Comparison of ENCODE assay signal across 10 mouse cellular contexts in genomic region chr5:30516376-30516775, GRCm38 (mm10). TPM values are rescaled to one million over a fixed set of nuclear protein-coding genes. Genes with fewer than 3 reads are reported as not detected.
DNase-seq lines count a peak whose midpoint lies in the region; ATAC-seq and TF ChIP-seq lines count a peak whose summit lies in the region.
"Had no signal": no experiment of that assay in that cellular context is flagged by ENCODE, and none has a peak within 500 bp of the region (broad histone marks: within the 10 kb centered on the region; RNA-seq: fewer than 3 reads in every experiment).

No protein-coding gene starts in this region.

- intact Hi-C loops in heart, adult 2 months (cut with DNase I): loop anchor here (1.0 to 5.0 kb wide), 3 partner anchors 71 to 167 kb away; partner anchors contain the start of gene Kcnk3
- intact Hi-C loops in gastrocnemius, postnatal 36 days (cut with DNase I): no loop called here

- no peak overlapping the region for H3K9ac ChIP-seq in heart, adult 2 months (ENCODE audit: low read depth, low read length)
- H3K9ac ChIP-seq in heart, embryonic 11.5 days (ENCODE audit: low read depth, low read length): no peak overlapping the region
- H3K9ac ChIP-seq: embryonic facial prominence, embryonic 13.5 days had no signal

- 42% methylated on average over 7 of the region's 7 CpGs for WGBS in heart, adult 2 months
- 58% methylated on average over 7 of the region's 7 CpGs for WGBS in heart, embryonic 11.5 days (ENCODE audit: insufficient replicate concordance)

- 0 out of 2 replicates have a peak, but pooled peaks have one; percentile 26 for TF ChIP-seq EP300 in heart, adult 2 months (IDR thresholded peaks at IDR 0.05; ENCODE audit: insufficient read depth, low read depth, low read length)

- H3K79me2 ChIP-seq in heart, adult 2 months (replicated peaks; ENCODE audit: control insufficient read depth, insufficient read depth, low read length): no peaks in the 10 kb centered on the region

- H3K4me1 ChIP-seq in heart, adult 2 months (ENCODE audit: control insufficient read depth, insufficient read depth, low read length): no peaks in the 10 kb centered on the region
- peaks cover 6% of the 10 kb centered on the region; the same call in 1 of the 2 replicates for H3K4me1 ChIP-seq in heart, embryonic 11.5 days (ENCODE audit: control insufficient read depth, insufficient read depth, low read length)
- H3K4me1 ChIP-seq in E14TG2a.4 (replicated peaks; ENCODE audit: low read depth, low read length): peaks cover 8% of the 10 kb centered on the region; the same call in 1 of the 2 replicates

- no peaks in the 10 kb centered on the region for H3K27me3 ChIP-seq in heart, adult 2 months (ENCODE audit: control insufficient read depth, insufficient read depth, low read length)
- no peaks in the 10 kb centered on the region for H3K27me3 ChIP-seq in heart, embryonic 11.5 days (ENCODE audit: control insufficient read depth, insufficient read depth, low read length)
- H3K27me3 ChIP-seq in E14TG2a.4 (ENCODE audit: insufficient read depth, low read length): peaks cover 4% of the 10 kb centered on the region; the same call in 1 of the 2 replicates
- H3K27me3 ChIP-seq: embryonic facial prominence, embryonic 13.5 days had no signal

- TF ChIP-seq POLR2A in heart, adult 2 months (IDR thresholded peaks at IDR 0.05; ENCODE audit: insufficient read depth, low read depth, low read length): no peak

- no peak overlapping the region for H3K4me2 ChIP-seq in heart, embryonic 11.5 days
- H3K4me2 ChIP-seq: embryonic facial prominence, embryonic 13.5 days had no signal

- H3K27ac ChIP-seq in heart, adult 2 months: no peak overlapping the region
- H3K27ac ChIP-seq in heart, embryonic 11.5 days (ENCODE audit: low read depth, low read length): no peak overlapping the region
- H3K27ac ChIP-seq: embryonic facial prominence, embryonic 13.5 days had no signal

- no peaks in the 10 kb centered on the region for H3K36me3 ChIP-seq in heart, adult 2 months (ENCODE audit: control insufficient read depth, insufficient read depth, low read length)
- no peaks in the 10 kb centered on the region for H3K36me3 ChIP-seq in heart, embryonic 11.5 days (ENCODE audit: control insufficient read depth, insufficient read depth, low read length)
- H3K36me3 ChIP-seq in E14TG2a.4 (ENCODE audit: insufficient read depth, low read length): no peaks in the 10 kb centered on the region
- H3K36me3 ChIP-seq: embryonic facial prominence, embryonic 13.5 days had no signal

- peak; percentile 92 for TF ChIP-seq CTCF in heart, adult 2 months (IDR thresholded peaks at IDR 0.05)
- peak; percentile 69 for TF ChIP-seq CTCF in E14TG2a.4 (conservative IDR thresholded peaks at IDR 0.05; ENCODE audit: low read length)

- DNase-seq in heart, adult 2 months: peak; percentile 55 to 66
- DNase-seq in brain, adult 2 months (ENCODE audit: low read depth, low spot score): peak; percentile 82
- peak; percentile 21 to 27 for DNase-seq in gastrocnemius, postnatal 36 days
- peak; percentile 23 to 28 for DNase-seq in layer of hippocampus, postnatal 36 days
- peak; percentile 19 to 49 for DNase-seq in natural killer cell, adult 2 months (ENCODE audit: low spot score in 2 of 2)
- DNase-seq in thymus, postnatal 0 days (ENCODE audit: low spot score): peak; percentile 46

- ATAC-seq in heart, embryonic 11.5 days (replicated peaks; ENCODE audit: insufficient number of reproducible peaks, low FRiP score, low TSS enrichment): no peak

- H3K9me3 ChIP-seq in heart, embryonic 11.5 days (replicated peaks; ENCODE audit: control insufficient read depth, low read length): no peaks in the 10 kb centered on the region
- H3K9me3 ChIP-seq in E14TG2a.4 (ENCODE audit: low read length): no peaks in the 10 kb centered on the region
- H3K9me3 ChIP-seq: embryonic facial prominence, embryonic 13.5 days had no signal

- H3K4me3 ChIP-seq in heart, adult 2 months: no peak overlapping the region
- no peak overlapping the region for H3K4me3 ChIP-seq in heart, embryonic 11.5 days (ENCODE audit: low read depth, low read length)
- H3K4me3 ChIP-seq in E14TG2a.4 (replicated peaks; ENCODE audit: low read length): no peak overlapping the region
- H3K4me3 ChIP-seq: embryonic facial prominence, embryonic 13.5 days had no signal

RNA-seq across cellular contexts. Expression of gene Cib4, which starts 29.3 kb away (rescaled TPM):
- total RNA-seq in heart, adult 2 months (2021): not detected
- polyA plus RNA-seq in heart, adult 2 months (2012; rRNA removed): 0.56 TPM in 1 of 2 replicates, not detected in the other
- not detected in 2 replicates for polyA plus RNA-seq in heart, embryonic 11.5 days (2014; fragmentation: Nextera tagmentation; extraction: Ambion mirVana)
- not detected for total RNA-seq in gastrocnemius, postnatal 36 days (2021)
- not detected for total RNA-seq in layer of hippocampus, postnatal 36 days (2021)
- not detected in 2 replicates for polyA plus RNA-seq in thymus, postnatal 0 days (2015; fragmentation: Nextera tagmentation; extraction: Ambion mirVana)
- polyA plus RNA-seq: embryonic facial prominence, embryonic 13.5 days; lung, embryonic 16.5 days had no signal

RNA-seq across cellular contexts. Expression of gene 1700001C02Rik, which starts 50.5 kb away (rescaled TPM):
- not detected for total RNA-seq in heart, adult 2 months (2021)
- polyA plus RNA-seq in heart, adult 2 months (2012; rRNA removed): 0.97 and 2.6 TPM in 2 replicates
- polyA plus RNA-seq in heart, embryonic 11.5 days (2014; fragmentation: Nextera tagmentation; extraction: Ambion mirVana): not detected in 2 replicates
- not detected for total RNA-seq in gastrocnemius, postnatal 36 days (2021)
- total RNA-seq in layer of hippocampus, postnatal 36 days (2021): not detected
- 0.66 and 1.4 TPM in 2 replicates for polyA plus RNA-seq in thymus, postnatal 0 days (2015; fragmentation: Nextera tagmentation; extraction: Ambion mirVana)
- polyA plus RNA-seq: embryonic facial prominence, embryonic 13.5 days had no signal

RNA-seq across cellular contexts. Expression of gene Otof, which starts 54.6 kb away (rescaled TPM):
- not detected for total RNA-seq in heart, adult 2 months (2021)
- polyA plus RNA-seq in heart, adult 2 months (2012; rRNA removed): 0.06 TPM in 2 replicates
- polyA plus RNA-seq in heart, embryonic 11.5 days (2014; fragmentation: Nextera tagmentation; extraction: Ambion mirVana): 0.03 and 0.13 TPM in 2 replicates
- total RNA-seq in gastrocnemius, postnatal 36 days (2021): under 1 TPM; 0.05 to 0.18 TPM
- 1 to 10 TPM; 3.6 TPM for total RNA-seq in layer of hippocampus, postnatal 36 days (2021)
- 0.16 and 0.17 TPM in 2 replicates for polyA plus RNA-seq in thymus, postnatal 0 days (2015; fragmentation: Nextera tagmentation; extraction: Ambion mirVana)

Comparison
In these comparisons a context has a peak if more than half of its experiments do, and no peak if none do; other contexts are left out.
1. DNase-seq: peak in every context shown above with its lines; median percentile 82 in brain, adult 2 months; 60 in heart, adult 2 months; 46 in thymus, postnatal 0 days; 34 in natural killer cell, adult 2 months; 26 in layer of hippocampus, postnatal 36 days; 24 in gastrocnemius, postnatal 36 days.